Mouse (Mus musculus): ENCODE data around the gene Ppm1h. TPM values are rescaled to one million over a fixed set of nuclear protein-coding genes. Genes with fewer than 3 reads are reported as not detected.

Gene Ppm1h
- total RNA-seq, 1 experiment from 2014 or later, result 16.9 TPM

DNA sequence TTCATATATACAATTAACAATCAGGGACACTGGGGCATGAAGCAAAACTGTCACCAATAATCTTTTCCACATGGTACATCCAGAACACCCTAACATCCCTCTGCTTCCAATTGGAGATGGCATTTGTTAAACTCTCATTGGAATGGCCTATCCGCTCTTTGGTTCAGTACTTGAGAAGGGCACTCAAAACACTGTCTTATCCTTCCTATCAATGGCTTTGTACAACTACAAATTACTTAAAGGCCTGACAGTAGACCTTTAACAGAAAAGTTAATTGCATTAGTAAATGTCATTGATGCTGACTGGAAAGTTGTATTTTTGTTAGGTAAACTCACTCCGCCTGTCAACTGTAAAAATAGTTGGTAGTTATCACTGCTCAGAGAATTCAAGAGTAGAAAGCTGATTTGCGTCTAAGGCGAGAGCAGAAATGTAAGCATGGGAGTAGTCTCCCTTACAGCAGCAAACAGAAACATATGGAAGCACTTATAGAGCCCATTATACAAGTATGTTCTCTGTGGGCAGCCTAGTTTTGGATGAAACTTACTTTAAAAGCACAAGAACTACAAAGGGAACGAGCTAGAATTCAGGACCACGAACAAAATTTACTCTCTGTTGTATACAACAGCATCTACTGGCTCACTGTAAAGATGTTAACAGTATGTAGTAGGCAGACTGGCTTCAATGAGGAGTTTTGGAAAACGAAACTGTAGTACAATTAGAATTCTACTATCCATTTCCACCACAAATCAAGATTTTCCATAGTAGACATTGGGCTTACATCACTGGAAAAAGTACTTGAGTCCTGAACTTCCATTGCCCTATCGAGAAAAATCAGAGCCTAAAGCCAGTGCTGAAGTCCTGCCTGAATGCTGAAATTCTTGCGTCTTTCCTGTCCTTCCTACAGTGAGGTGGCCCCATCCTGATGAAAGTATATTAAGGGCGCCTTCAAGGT, 305.3 kb downstream of the Ppm1h start:
- DNase-seq, result peak; percentile 23

DNA sequence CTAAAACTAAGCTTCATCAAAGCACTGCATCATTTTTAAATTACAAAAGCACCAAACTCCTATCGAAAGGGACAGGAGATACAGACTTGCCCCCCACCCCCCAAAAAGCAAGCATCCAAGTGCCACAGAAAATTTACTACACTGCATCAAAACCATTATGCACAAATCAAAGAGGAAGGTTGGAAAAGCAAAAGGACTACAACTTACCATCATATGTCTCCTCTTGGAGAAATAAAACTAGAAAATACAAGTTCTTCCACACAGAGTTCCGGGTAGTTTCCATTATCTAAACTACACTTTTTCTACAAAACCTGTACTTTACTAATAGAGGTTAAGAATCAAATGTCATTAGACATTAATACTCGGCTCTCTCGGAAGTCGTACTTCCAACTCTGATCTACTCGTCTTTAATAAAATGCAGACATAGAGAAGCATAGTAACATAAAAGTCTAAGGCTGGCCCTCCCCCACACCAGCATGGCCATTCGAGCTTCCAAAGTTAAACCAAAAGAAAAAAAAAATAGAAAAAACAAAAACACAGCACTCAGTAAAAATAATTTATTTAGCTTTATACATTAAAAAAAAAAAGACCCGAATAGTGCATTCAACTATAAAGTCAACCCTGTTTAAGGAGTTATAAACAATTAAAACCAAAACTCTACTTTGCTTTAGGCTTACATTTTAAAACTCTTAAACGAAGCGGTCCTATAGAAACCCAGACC, 306.1 kb downstream of the Ppm1h start:
- peak; percentile 21 for DNase-seq

DNA sequence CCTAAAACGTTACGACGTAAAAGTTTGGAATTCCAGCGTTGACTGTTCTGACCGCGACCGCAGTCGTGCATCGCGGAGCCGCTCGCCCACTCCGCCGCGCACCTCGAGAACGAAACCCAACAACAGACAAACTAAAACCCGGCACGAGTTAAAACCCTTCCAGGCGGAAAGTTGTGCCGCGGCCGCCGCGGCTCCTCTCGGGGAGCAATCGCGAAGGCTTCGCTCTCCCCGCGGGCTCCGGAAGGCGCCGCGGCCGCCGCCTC, 306.6 kb downstream of the Ppm1h start:
- DNase-seq, result no peak

GRCm38 (mm10) chr10:122985515-122986319, 307.2 kb downstream of the Ppm1h start:
- DNase-seq, result peak; percentile 90

DNA sequence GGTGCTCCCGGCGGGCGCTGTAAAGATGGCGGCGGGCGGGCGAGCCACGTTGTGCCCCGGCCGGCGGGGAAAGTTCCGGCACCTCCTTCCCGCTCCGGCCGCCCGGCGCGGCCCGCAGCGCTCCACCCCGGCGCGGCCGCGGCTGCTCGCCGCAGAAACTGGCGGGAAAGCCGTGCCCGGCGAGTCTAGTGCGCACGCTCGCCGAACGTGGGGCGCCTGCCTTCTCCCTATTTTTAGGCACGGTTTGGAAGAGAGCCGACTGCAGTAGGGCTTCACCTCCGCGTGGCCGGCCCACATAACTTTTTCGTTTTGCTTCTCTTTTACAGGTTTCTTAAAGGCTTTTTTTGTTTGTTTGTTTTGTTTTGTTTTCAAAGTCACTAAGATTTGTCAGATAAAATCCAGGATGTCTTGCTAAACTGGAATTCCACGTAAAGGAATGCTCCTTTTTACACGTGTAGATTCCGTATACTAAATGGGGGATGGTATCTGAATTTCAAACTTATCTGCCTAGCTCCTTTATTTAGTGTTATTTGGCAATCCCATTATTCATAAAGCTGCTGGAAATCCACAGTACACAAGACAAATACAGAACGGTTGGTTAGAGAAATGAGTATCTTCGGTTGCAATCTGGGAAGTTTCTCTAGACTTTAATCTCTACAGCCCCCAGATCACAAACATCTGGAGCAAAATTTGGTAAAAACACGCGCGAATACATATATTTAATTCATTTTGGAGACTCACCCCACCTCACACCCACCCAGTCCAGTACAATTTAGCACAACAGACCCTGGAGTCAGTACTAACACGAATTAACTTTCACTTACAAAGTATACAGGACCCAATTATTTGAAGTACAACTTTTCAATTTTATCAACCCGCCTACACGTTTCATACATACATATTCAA, 308.0 kb downstream of the Ppm1h start:
- peak; percentile 82 for DNase-seq

DNA sequence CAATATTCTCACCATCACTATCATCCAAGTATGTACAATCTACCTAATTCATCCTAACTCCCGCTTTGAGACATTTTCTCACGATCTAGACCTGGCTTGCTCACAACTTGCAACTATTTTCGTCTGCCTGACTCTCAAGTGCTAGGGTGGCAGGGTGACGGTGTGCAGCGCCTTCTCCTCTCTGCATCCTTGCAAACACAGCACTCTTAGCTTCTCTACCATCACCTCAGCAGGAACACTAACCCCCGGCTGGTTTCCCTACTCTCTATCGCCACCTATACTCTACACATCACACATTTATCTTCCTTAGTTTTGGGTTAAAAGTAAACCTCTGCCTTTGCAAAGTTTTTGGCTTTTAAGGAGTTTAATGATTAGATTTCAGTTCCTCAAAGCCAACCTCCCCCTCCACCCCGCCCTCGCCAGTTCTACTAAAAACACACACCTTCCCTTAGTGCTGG, 309.1 kb downstream of the Ppm1h start:
- peak; percentile 63 for DNase-seq

DNA sequence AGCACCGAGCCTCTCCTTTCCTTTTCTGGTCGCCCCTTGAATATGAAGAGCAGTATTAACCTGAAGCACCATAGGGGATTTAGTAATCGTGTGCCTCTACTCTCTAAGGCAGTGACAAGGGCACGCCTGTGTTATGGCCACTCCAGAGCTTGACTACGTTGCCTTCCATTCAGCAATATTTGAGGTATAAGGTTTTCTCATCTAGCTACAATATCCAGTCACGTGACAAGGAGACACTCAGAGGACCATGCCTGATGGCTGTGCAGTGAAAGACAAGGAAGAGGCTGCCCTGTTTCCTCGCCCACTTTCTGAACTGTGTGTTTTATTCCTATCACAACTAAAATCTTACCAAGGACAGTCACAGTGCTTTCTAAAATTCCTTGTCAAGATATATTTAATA, 309.8 kb downstream of the Ppm1h start:
- no peak for DNase-seq

- DNase-seq, result no peak
Measured at GRCm38 (mm10) chr10:122989916-122990315, 311.4 kb downstream of the Ppm1h start.

GRCm38 (mm10) chr10:122990606-122991005, 312.0 kb downstream of the Ppm1h start:
- no peak for DNase-seq

DNA sequence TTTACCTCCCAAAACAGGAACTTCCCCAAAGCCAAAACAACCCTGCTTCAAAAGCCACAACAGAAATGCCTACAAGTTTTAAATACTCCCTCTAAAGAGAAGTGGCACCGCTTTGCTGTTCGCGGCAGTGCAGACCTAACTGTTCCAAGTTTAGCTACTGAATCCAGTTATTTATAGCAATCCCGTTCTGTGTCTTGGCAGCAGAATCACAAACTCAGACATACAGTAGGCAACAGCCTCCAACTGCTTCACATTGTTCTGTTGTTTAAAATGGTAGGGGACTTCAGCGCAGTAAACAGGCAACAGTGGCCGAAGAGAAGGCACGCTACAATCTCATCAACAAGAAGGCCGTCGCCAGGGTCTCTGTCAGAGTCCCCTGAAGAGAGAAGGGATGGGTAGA, 312.5 kb downstream of the Ppm1h start:
- DNase-seq, result no peak

DNA sequence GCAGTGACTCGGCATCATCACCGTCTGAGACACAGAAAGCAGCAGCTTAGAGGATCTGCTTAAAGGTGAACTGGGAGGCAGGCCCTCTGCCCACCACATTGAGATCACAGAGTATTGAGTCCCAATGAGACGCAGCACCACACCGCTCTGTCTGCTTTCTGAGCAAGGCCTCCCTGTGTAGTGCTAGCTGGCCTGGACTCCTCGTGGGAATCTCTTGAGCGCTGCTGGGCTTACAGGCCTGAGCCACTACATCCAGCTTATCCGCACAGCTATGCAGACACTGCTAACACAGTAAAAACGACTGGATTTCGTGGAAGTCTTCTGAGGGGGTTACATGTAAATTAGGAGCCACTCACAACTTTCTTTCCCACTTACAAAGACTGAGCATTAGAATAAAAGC, 313.1 kb downstream of the Ppm1h start:
- no peak for DNase-seq

GRCm38 (mm10) chr10:122994402-122995107, 316.0 kb downstream of the Ppm1h start:
- no peak for DNase-seq

Small RNAs within 50 kb of the gene (microRNA-seq; reads per million reads assigned to microRNA genes)
- gene Mir6412, result 0 reads per million in 2 experiments
- gene Mir8104, result 0 to 0.43 reads per million in 2 experiments
- 67,042 to 69,775 reads per million in 2 experiments for gene Mirlet7i

Other genes starting within 250 kb of the Ppm1h start
- 6.0 and 6.7 TPM in 2 replicates for gene Avpr1a, start 230.3 kb upstream of the Ppm1h start, total RNA-seq (2021)

All from adrenal gland, postnatal 14 days (tissue).